ENCODE assay signal across 18 mouse cellular contexts in the genomic region with DNA sequence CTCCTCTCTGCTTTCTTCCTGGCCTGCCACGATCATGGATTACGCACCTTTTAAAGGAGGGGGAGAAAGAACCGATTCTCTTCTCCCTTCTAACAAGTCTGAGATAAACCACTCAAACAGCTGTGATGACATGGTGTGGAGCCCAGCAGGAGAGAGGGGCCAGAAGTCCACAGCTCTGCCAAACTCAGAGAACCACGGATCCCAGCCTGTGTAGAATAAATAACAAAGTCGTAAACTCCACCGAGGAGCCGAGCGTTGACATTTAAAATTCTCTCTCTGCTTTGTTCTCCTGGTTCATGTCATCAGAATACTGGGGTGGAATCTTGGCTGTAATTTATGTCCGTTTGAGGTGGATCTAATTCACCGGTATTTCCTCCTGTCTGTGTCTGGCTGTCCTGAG. TPM values are rescaled to one million over a fixed set of nuclear protein-coding genes. Genes with fewer than 3 reads are reported as not detected.
DNase-seq lines count a peak whose midpoint lies in the region; ATAC-seq and TF ChIP-seq lines count a peak whose summit lies in the region.
"Had no signal": no experiment of that assay in that cellular context is flagged by ENCODE, and none has a peak within 500 bp of the region (broad histone marks: within the 10 kb centered on the region; RNA-seq: fewer than 3 reads in every experiment).

No protein-coding gene starts in this region.

- H3K27ac ChIP-seq in kidney, postnatal 0 days, result no peak overlapping the region
- H3K27ac ChIP-seq in kidney, embryonic 15.5 days, result no peak overlapping the region
- H3K27ac ChIP-seq in hindbrain, embryonic 16.5 days (ENCODE audit: low read depth, low read length), result no peak overlapping the region
- H3K27ac ChIP-seq in limb, embryonic 13.5 days, result peak overlapping the region; percentile 11; the same call in 1 of the 2 replicates
- H3K27ac ChIP-seq in stomach, embryonic 15.5 days, result peak overlapping the region; percentile 18; the same call in 1 of the 2 replicates
- no peak overlapping the region for H3K27ac ChIP-seq in forebrain, embryonic 13.5 days
- H3K27ac ChIP-seq: heart, adult 2 months had no signal

- TF ChIP-seq CTCF in kidney, postnatal 0 days (IDR thresholded peaks at IDR 0.05; ENCODE audit: low read depth), result no peak

- H3K9ac ChIP-seq in kidney, postnatal 0 days (ENCODE audit: low read depth, low read length), result no peak overlapping the region
- no peak overlapping the region for H3K9ac ChIP-seq in kidney, embryonic 15.5 days
- 0 out of 2 replicates have a peak overlapping the region, but pooled peaks have one; percentile 8 for H3K9ac ChIP-seq in hindbrain, embryonic 16.5 days (ENCODE audit: low read depth, low read length)
- no peak overlapping the region; the same call in 1 of the 2 replicates for H3K9ac ChIP-seq in limb, embryonic 13.5 days
- no peak overlapping the region for H3K9ac ChIP-seq in stomach, embryonic 15.5 days
- H3K9ac ChIP-seq in forebrain, embryonic 13.5 days, result no peak overlapping the region
- H3K9ac ChIP-seq: forebrain, embryonic 15.5 days; lung, embryonic 14.5 days had no signal

- H3K4me2 ChIP-seq in kidney, postnatal 0 days (ENCODE audit: low read length), result no peak overlapping the region
- no peak overlapping the region for H3K4me2 ChIP-seq in kidney, embryonic 15.5 days
- H3K4me2 ChIP-seq in hindbrain, embryonic 16.5 days (ENCODE audit: low read length), result no peak overlapping the region
- no peak overlapping the region for H3K4me2 ChIP-seq in limb, embryonic 13.5 days (replicated peaks)
- no peak overlapping the region for H3K4me2 ChIP-seq in stomach, embryonic 15.5 days
- H3K4me2 ChIP-seq in forebrain, embryonic 13.5 days, result no peak overlapping the region
- H3K4me2 ChIP-seq: forebrain, embryonic 15.5 days; liver, embryonic 11.5 days; lung, embryonic 14.5 days had no signal

- no peak for ATAC-seq in kidney, postnatal 0 days (replicated peaks; ENCODE audit: low FRiP score, low read depth)
- no peak for ATAC-seq in kidney, embryonic 15.5 days (replicated peaks; ENCODE audit: low FRiP score)
- no peak for ATAC-seq in hindbrain, embryonic 16.5 days
- no peak for ATAC-seq in limb, embryonic 13.5 days (ENCODE audit: low FRiP score, low read depth)
- no peak for ATAC-seq in stomach, embryonic 15.5 days (ENCODE audit: insufficient read depth, low FRiP score, low read depth)
- ATAC-seq in forebrain, embryonic 13.5 days, result no peak
- ATAC-seq: forebrain, embryonic 15.5 days had no signal

- H3K4me3 ChIP-seq in kidney, postnatal 0 days (replicated peaks; ENCODE audit: low read depth, low read length), result no peak overlapping the region
- no peak overlapping the region for H3K4me3 ChIP-seq in kidney, embryonic 15.5 days (replicated peaks)
- no peak overlapping the region for H3K4me3 ChIP-seq in hindbrain, embryonic 16.5 days (ENCODE audit: low read length)
- no peak overlapping the region for H3K4me3 ChIP-seq in limb, embryonic 13.5 days
- no peak overlapping the region for H3K4me3 ChIP-seq in stomach, embryonic 15.5 days (replicated peaks)
- no peak overlapping the region for H3K4me3 ChIP-seq in forebrain, embryonic 13.5 days
- H3K4me3 ChIP-seq: forebrain, embryonic 15.5 days; heart, adult 2 months had no signal

- H3K36me3 ChIP-seq in kidney, postnatal 0 days (ENCODE audit: insufficient read depth, low read length), result no peaks in the 10 kb centered on the region
- H3K36me3 ChIP-seq in kidney, embryonic 15.5 days, result no peaks in the 10 kb centered on the region
- no peaks in the 10 kb centered on the region for H3K36me3 ChIP-seq in hindbrain, embryonic 16.5 days (ENCODE audit: control insufficient read depth, insufficient read depth, low read length)
- no peaks in the 10 kb centered on the region for H3K36me3 ChIP-seq in limb, embryonic 13.5 days
- H3K36me3 ChIP-seq in stomach, embryonic 15.5 days, result no peaks in the 10 kb centered on the region
- H3K36me3 ChIP-seq in forebrain, embryonic 13.5 days (ENCODE audit: poor library complexity, severe bottlenecking), result no peaks in the 10 kb centered on the region
- H3K36me3 ChIP-seq: forebrain, embryonic 15.5 days had no signal

- peaks cover 13% of the 10 kb centered on the region; the same call in 1 of the 2 replicates for H3K4me1 ChIP-seq in kidney, postnatal 0 days (replicated peaks; ENCODE audit: insufficient read depth, low read length)
- H3K4me1 ChIP-seq in kidney, embryonic 15.5 days, result peaks cover 38% of the 10 kb centered on the region
- peaks cover 17% of the 10 kb centered on the region for H3K4me1 ChIP-seq in hindbrain, embryonic 16.5 days (ENCODE audit: control insufficient read depth, insufficient read depth, low read depth, low read length)
- peaks cover 36% of the 10 kb centered on the region for H3K4me1 ChIP-seq in limb, embryonic 13.5 days
- peaks cover 32% of the 10 kb centered on the region for H3K4me1 ChIP-seq in stomach, embryonic 15.5 days
- H3K4me1 ChIP-seq in forebrain, embryonic 13.5 days, result peaks cover 26% of the 10 kb centered on the region

- peak; percentile 66 for DNase-seq in kidney, postnatal 0 days (ENCODE audit: low spot score)
- no peak for DNase-seq in frontal cortex, postnatal 10 days (ENCODE audit: low spot score in 2 of 2)
- DNase-seq: adrenal gland, postnatal 14 days; cerebellum, adult 9-10 months; heart, adult 2 months; heart, postnatal 10 days; kidney, adult 11 months; kidney, postnatal 4 days; lung, embryonic 14.5 days; right cerebral cortex, postnatal 25 days; thymus, adult 2 months had no signal

- H3K9me3 ChIP-seq in kidney, postnatal 0 days (replicated peaks; ENCODE audit: low read length), result no peaks in the 10 kb centered on the region
- H3K9me3 ChIP-seq in kidney, embryonic 15.5 days (replicated peaks), result no peaks in the 10 kb centered on the region
- no peaks in the 10 kb centered on the region for H3K9me3 ChIP-seq in hindbrain, embryonic 16.5 days (ENCODE audit: control insufficient read depth, low read length)
- no peaks in the 10 kb centered on the region for H3K9me3 ChIP-seq in limb, embryonic 13.5 days
- H3K9me3 ChIP-seq in stomach, embryonic 15.5 days, result no peaks in the 10 kb centered on the region
- no peaks in the 10 kb centered on the region for H3K9me3 ChIP-seq in forebrain, embryonic 13.5 days (replicated peaks)
- H3K9me3 ChIP-seq: forebrain, embryonic 15.5 days had no signal

- peaks cover 15% of the 10 kb centered on the region; the same call in 1 of the 2 replicates for H3K27me3 ChIP-seq in kidney, postnatal 0 days (ENCODE audit: insufficient read depth, low read length)
- peaks cover 47% of the 10 kb centered on the region for H3K27me3 ChIP-seq in kidney, embryonic 15.5 days
- H3K27me3 ChIP-seq in hindbrain, embryonic 16.5 days (replicated peaks; ENCODE audit: control insufficient read depth, insufficient read depth, low read length), result no peaks in the 10 kb centered on the region
- peaks cover 26% of the 10 kb centered on the region for H3K27me3 ChIP-seq in limb, embryonic 13.5 days
- 0 out of 2 replicates have a peak, but pooled peaks cover 6% of the 10 kb centered on the region for H3K27me3 ChIP-seq in stomach, embryonic 15.5 days (replicated peaks)
- peaks cover 16% of the 10 kb centered on the region for H3K27me3 ChIP-seq in forebrain, embryonic 13.5 days
- H3K27me3 ChIP-seq: forebrain, embryonic 15.5 days had no signal

- WGBS in kidney, postnatal 0 days, result 17% methylated on average over 10 of the region's 10 CpGs
- WGBS in kidney, embryonic 15.5 days, result 21% methylated on average over 10 of the region's 10 CpGs
- WGBS in hindbrain, embryonic 16.5 days, result 53% methylated on average over 10 of the region's 10 CpGs
- 17% methylated on average over 10 of the region's 10 CpGs for WGBS in limb, embryonic 13.5 days
- 23% methylated on average over 10 of the region's 10 CpGs for WGBS in stomach, embryonic 15.5 days
- WGBS in forebrain, embryonic 13.5 days, result 67% methylated on average over 10 of the region's 10 CpGs

RNA-seq across cellular contexts. Expression of gene Tnrc6c, which starts 34.5 kb away (rescaled TPM):
- polyA plus RNA-seq in kidney, postnatal 0 days (2015; fragmentation: Nextera tagmentation; extraction: Ambion mirVana), result 8.7 and 8.8 TPM in 2 replicates
- 10.0 and 10.5 TPM in 2 replicates for polyA plus RNA-seq in kidney, embryonic 15.5 days (2015; fragmentation: Nextera tagmentation; extraction: Ambion mirVana)
- 18.9 and 21.4 TPM in 2 replicates for polyA plus RNA-seq in hindbrain, embryonic 16.5 days (2015; fragmentation: Nextera tagmentation; extraction: Ambion mirVana)
- polyA plus RNA-seq in limb, embryonic 13.5 days (2015; fragmentation: Nextera tagmentation; extraction: Ambion mirVana), result 19.3 and 19.6 TPM in 2 replicates
- polyA plus RNA-seq in stomach, embryonic 15.5 days (2015; fragmentation: Nextera tagmentation; extraction: Ambion mirVana), result 11.6 and 12.2 TPM in 2 replicates
- 23.7 and 24.7 TPM in 2 replicates for polyA plus RNA-seq in forebrain, embryonic 13.5 days (2015; fragmentation: Nextera tagmentation; extraction: Ambion mirVana)

Comparison
In these comparisons a context has a peak if more than half of its experiments do, and no peak if none do; other contexts are left out.
1. H3K27ac ChIP-seq: peak in limb, embryonic 13.5 days (single experiment) and stomach, embryonic 15.5 days (single experiment); none in kidney, postnatal 0 days (single experiment), kidney, embryonic 15.5 days (single experiment), hindbrain, embryonic 16.5 days (single experiment) and forebrain, embryonic 13.5 days (single experiment).